Mouse (Mus musculus) erythroblast, embryonic 14.5 days (primary cell): ENCODE data around the gene Map7.

Experiments used
- GATA1 ChIP-seq: IDR thresholded peaks from 2 replicates; pipeline ENCODE4 v1.6.1; 2012; ENCODE audit warnings: low read length, inconsistent platforms, mixed read lengths
- TAL1 ChIP-seq: IDR thresholded peaks from 3 replicates; pipeline ENCODE4 v1.6.1; 2012; ENCODE audit warnings: low read length, inconsistent platforms, mixed read lengths

- no peak for TF ChIP-seq GATA1
- TF ChIP-seq TAL1 = no peak
Observed at GRCm38 (mm10) chr10:20169927-20170604, 21.8 kb downstream of the Map7 start.
